Mouse (Mus musculus): ENCODE data around the gene Tshr. TPM values are rescaled to one million over a fixed set of nuclear protein-coding genes. Genes with fewer than 3 reads are reported as not detected.
A peak's percentile ranks its signal among the peaks of the same experiment; 100 is the strongest.
"Not testable (repeated sequence)": the region's sequence is repeated elsewhere in the genome, so short reads cannot be mapped to it uniquely, and the experiment has no call there.

Gene Tshr
- total and polyA plus RNA-seq, 2 experiments from 2014 or later: 1.7 to 2.8 TPM

DNA sequence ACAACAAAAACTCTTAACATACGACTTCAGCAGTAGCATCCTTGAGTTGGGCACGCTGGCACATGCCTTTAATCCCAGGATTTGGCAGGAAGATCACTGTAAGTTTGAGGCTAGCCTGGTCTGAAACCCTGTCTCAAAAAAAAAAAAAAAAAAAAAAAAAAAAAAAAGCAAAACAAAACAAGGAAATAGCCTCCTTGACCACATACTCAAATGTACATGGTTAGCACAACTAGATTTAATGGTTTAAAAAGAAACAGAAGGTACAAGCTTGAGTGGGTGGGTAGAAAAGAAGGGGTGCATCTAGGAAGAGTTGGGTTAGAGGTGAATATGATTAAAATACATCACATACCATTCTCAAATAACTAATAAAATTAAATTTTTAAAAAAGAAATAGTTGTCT is 187.3 kb downstream of the Tshr start:
- WGBS: 84% methylated on average over 2 of the region's 2 CpGs
- Histone ChIP-seq H3K4me3 (ENCODE audit: low read depth, low read length) (no peak overlapping the region), H3K9ac (no peak overlapping the region), H3K36me3 (ENCODE audit: insufficient read depth) (peaks cover 57% of the 10 kb centered on the region), H3K4me2 (ENCODE audit: low read depth) (no peak overlapping the region), H3K4me1 (ENCODE audit: insufficient read depth) (no peaks in the 10 kb centered on the region), H3K27me3 (ENCODE audit: insufficient read depth, low read length) (no peaks in the 10 kb centered on the region), H3K9me3 (ENCODE audit: low read length) (no peaks in the 10 kb centered on the region), H3K27ac (ENCODE audit: low read depth, low read length) (no peak overlapping the region)
- DNase-seq (no peak), ATAC-seq (no peak)
- no peak for TF ChIP-seq CTCF (IDR thresholded peaks at IDR 0.05; ENCODE audit: low read depth)

DNA sequence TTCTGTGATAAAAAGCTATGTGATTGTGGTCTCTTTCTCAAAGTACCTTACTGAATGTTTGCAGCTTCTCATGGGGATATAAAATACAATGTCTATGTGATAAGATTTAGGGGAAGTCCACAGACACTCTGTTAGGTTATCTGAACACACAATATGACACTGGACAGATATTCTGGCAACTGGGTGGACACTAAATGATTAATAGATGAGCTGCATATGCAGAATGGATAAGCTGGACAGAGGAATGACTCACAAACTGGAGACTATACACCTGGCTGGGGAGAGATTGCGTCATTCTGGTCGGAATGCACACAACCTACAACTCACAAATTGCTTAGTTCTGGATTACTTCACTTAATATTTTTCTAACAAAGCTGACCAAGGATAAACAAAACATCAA is 195.3 kb downstream of the Tshr start:
- H3K27ac ChIP-seq (ENCODE audit: low read depth, low read length): no peak overlapping the region
- H3K36me3 ChIP-seq (ENCODE audit: insufficient read depth): peaks cover 23% of the 10 kb centered on the region
- WGBS: 96% methylated on average over 2 of the region's 2 CpGs
- no peaks in the 10 kb centered on the region for H3K9me3 ChIP-seq (ENCODE audit: low read length)
- H3K4me3 ChIP-seq (ENCODE audit: low read depth, low read length): no peak overlapping the region
- no peak overlapping the region for H3K9ac ChIP-seq
- no peak overlapping the region for H3K4me2 ChIP-seq (ENCODE audit: low read depth)
- no peak for DNase-seq
- H3K4me1 ChIP-seq (ENCODE audit: insufficient read depth): peaks cover 10% of the 10 kb centered on the region; the same call in 1 of the 2 replicates
- ATAC-seq: no peak
- H3K27me3 ChIP-seq (ENCODE audit: insufficient read depth, low read length): no peaks in the 10 kb centered on the region
- no peak for TF ChIP-seq CTCF (IDR thresholded peaks at IDR 0.05; ENCODE audit: low read depth)

DNA sequence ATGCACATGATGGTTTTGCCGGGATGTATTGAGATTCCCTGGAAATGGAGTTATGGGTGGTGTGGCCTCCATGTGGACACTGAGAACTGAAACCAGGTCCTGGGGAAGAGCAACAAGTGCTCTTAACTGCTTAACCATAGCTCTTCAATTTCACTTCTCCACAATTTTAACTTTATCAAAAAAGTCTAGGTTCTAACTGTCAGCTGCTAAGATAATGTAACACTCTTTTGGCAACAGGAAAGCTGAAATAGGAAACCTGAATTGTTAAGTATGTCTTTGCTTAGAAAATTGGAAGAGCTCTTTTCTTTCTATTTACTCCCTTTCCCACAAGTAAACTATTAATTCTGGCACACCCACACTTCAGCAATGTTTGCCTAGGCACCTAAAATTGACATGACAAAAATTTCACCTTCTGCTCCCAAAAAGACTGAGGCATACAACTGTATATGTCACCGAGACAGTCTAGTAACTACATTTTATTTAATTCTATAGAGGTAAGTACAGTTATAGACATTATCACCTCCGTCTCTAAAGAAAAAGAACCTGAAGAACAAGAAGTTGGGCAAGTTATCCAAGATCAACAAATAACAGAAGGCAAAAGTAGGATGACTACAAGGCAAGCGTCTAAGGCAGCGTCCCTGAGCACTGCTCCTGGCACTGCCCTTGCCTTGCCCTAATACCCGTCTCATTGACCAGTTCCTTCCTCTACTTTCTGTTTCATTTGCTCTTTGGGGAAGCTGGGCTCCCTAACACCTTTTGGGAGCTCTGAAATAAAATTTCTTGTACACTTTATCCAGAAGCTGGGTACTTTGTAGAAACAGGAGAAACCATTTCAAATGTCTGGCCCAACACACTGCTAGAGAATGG is 197.1 kb downstream of the Tshr start:
- peaks cover 13% of the 10 kb centered on the region for H3K36me3 ChIP-seq (ENCODE audit: insufficient read depth)

DNA sequence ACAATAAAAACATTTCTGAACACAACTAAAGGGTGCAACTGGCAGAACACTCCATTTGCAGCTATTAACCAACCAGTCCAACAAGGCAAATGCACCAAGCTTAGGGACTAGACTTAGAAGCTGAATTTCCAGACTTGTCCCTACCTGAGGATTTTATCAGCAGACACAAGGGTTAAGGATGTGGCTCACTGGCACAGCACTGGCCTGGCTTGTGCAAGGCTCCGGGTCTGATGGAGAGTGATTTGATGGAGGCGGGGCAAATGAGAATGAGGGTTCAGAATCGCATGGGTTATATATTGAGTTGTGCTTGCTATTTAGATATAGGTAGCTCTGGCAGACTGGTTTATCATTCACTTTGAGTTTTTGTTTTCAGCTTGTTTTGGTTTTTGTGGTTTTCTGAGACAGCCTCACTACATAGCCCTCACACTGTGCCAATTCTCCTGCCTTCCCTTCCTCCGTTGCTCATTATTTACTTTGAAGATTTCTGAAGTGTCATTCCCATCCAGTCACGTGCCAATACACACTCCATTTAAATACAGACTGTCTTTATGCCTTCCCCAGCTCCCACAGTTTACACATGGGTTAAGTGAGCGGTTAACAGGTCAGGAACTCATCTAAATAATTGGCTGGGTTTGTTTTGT is 198.1 kb downstream of the Tshr start:
- peaks cover 13% of the 10 kb centered on the region for H3K36me3 ChIP-seq (ENCODE audit: insufficient read depth)
- peak; percentile 12; the same call in 1 of the 2 replicates for ATAC-seq
- peak overlapping the region; percentile 33; the same call in 1 of the 2 replicates for H3K4me2 ChIP-seq (ENCODE audit: low read depth)
- no peak for TF ChIP-seq CTCF (IDR thresholded peaks at IDR 0.05; ENCODE audit: low read depth)
- no peak overlapping the region for H3K27ac ChIP-seq (ENCODE audit: low read depth, low read length)
- no peak for DNase-seq
- 28% methylated on average over 6 of the region's 6 CpGs for WGBS
- no peaks in the 10 kb centered on the region for H3K27me3 ChIP-seq (ENCODE audit: insufficient read depth, low read length)
- peaks cover 18% of the 10 kb centered on the region for H3K4me1 ChIP-seq (ENCODE audit: insufficient read depth)
- H3K9ac ChIP-seq: peak overlapping the region; percentile 43; the same call in 1 of the 2 replicates
- no peak overlapping the region for H3K4me3 ChIP-seq (ENCODE audit: low read depth, low read length)
- no peaks in the 10 kb centered on the region for H3K9me3 ChIP-seq (ENCODE audit: low read length)

More for the DNA sequence above, 197.1 kb downstream of the Tshr start:
- Histone ChIP-seq H3K9me3 (ENCODE audit: low read length) (no peaks in the 10 kb centered on the region), H3K27me3 (ENCODE audit: insufficient read depth, low read length) (no peaks in the 10 kb centered on the region), H3K27ac (ENCODE audit: low read depth, low read length) (no peak overlapping the region), H3K4me2 (ENCODE audit: low read depth) (no peak overlapping the region), H3K4me3 (ENCODE audit: low read depth, low read length) (no peak overlapping the region), H3K4me1 (ENCODE audit: insufficient read depth) (peaks cover 10% of the 10 kb centered on the region; the same call in 1 of the 2 replicates), H3K9ac (no peak overlapping the region)
- WGBS: 93% methylated on average over 6 of the region's 6 CpGs
- DNase-seq: no peak
- TF ChIP-seq CTCF (IDR thresholded peaks at IDR 0.05; ENCODE audit: low read depth): no peak
- no peak for ATAC-seq

DNA sequence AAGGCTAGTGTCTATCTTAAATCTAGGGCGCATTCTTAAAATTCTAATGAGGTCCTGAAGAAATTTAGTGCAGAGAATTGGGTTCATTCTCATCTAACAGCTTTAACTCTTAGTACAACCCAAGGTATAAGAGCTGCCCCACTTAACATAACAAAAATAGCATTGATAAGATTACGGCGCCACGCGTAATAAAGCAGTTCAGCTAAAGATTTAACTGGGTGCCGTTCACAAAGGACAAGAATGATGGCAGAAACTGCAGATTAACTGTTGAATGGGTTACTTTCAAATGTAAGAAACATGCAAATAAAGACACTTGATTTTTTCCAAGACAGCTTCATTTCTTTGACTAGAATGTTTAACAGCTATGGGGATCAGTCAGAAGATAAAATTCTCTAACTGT is 199.0 kb downstream of the Tshr start:
- ATAC-seq (no peak), DNase-seq (no peak)
- H3K4me3 ChIP-seq (ENCODE audit: low read depth, low read length): no peak overlapping the region; the same call in 1 of the 2 replicates
- peaks cover 19% of the 10 kb centered on the region for H3K4me1 ChIP-seq (ENCODE audit: insufficient read depth)
- H3K9ac ChIP-seq: peak overlapping the region; percentile 43; the same call in 1 of the 2 replicates
- H3K27ac ChIP-seq (ENCODE audit: low read depth, low read length): no peak overlapping the region
- no peaks in the 10 kb centered on the region for H3K9me3 ChIP-seq (ENCODE audit: low read length)
- H3K36me3 ChIP-seq (ENCODE audit: insufficient read depth): peaks cover 10% of the 10 kb centered on the region
- WGBS: 30% methylated on average over 6 of the region's 6 CpGs
- no peak for TF ChIP-seq CTCF (IDR thresholded peaks at IDR 0.05; ENCODE audit: low read depth)
- peak overlapping the region; percentile 33 for H3K4me2 ChIP-seq (ENCODE audit: low read depth)
- H3K27me3 ChIP-seq (ENCODE audit: insufficient read depth, low read length): no peaks in the 10 kb centered on the region

DNA sequence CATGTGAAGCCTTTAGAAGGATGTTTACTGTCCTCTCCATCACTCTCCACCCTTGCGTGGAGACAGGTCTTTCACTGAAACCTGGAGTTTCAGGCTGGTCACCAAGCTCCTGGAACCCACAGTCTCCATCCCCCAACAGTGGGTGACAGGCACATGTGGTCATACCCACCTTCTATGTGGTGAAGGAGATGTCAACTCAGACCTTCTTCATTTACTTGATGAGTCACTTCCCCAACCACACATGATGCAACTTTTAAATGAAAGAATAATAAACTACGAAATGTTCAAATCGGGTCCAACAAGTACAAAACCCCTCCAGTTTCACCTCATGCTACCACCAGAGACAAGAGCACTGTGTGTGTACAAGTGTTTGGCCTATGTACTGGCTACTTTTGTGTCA is 200.8 kb downstream of the Tshr start:
- Histone ChIP-seq H3K9me3 (ENCODE audit: low read length) (no peaks in the 10 kb centered on the region), H3K36me3 (ENCODE audit: insufficient read depth) (peaks cover 6% of the 10 kb centered on the region; the same call in 1 of the 2 replicates), H3K4me1 (ENCODE audit: insufficient read depth) (peaks cover 19% of the 10 kb centered on the region), H3K27me3 (ENCODE audit: insufficient read depth, low read length) (no peaks in the 10 kb centered on the region), H3K4me2 (ENCODE audit: low read depth) (no peak overlapping the region), H3K9ac (no peak overlapping the region), H3K4me3 (ENCODE audit: low read depth, low read length) (no peak overlapping the region), H3K27ac (ENCODE audit: low read depth, low read length) (no peak overlapping the region)
- TF ChIP-seq CTCF (IDR thresholded peaks at IDR 0.05; ENCODE audit: low read depth): no peak
- no peak for ATAC-seq
- DNase-seq: no peak
- WGBS: 93% methylated on average over 3 of the region's 3 CpGs

DNA sequence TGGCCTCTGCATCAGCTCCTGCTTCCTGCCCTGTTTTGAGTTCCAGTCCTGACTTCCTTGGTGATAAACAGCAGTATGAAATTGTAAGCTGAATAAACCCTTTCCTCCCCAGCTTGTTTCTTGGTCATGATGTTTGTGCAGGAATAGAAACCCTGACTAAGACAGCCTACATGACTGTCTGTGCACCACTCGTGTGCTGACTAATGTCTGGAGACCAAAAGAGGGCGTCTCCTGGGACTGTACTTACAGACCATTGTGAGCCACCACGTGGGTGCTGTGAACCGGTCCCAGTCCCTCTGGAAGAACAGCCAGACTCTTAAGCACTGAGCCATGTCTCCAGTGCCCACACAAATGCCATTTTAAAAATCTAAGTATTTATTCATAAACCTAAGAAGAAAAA is 201.5 kb downstream of the Tshr start:
- H3K4me2 ChIP-seq (ENCODE audit: low read depth); H3K27me3 ChIP-seq (ENCODE audit: insufficient read depth, low read length); DNase-seq; H3K36me3 ChIP-seq (ENCODE audit: insufficient read depth); H3K27ac ChIP-seq (ENCODE audit: low read depth, low read length); H3K9ac ChIP-seq; H3K4me3 ChIP-seq (ENCODE audit: low read depth, low read length); H3K9me3 ChIP-seq (ENCODE audit: low read length); ATAC-seq: not testable (repeated sequence)
- H3K4me1 ChIP-seq (ENCODE audit: insufficient read depth): peaks cover 22% of the 10 kb centered on the region
- WGBS: 95% methylated on average over 4 of the region's 4 CpGs

Measured in forebrain, postnatal 0 days (tissue).